Mouse (Mus musculus): ENCODE measurements around the gene Cdc42bpa. TPM values are rescaled to one million over a fixed set of nuclear protein-coding genes. Genes with fewer than 3 reads are reported as not detected.
A peak's percentile ranks its signal among the peaks of the same experiment; 100 is the strongest.

Gene Cdc42bpa
- polyA plus RNA-seq, 2 experiments = 8.1 to 9.1 TPM

GRCm38 (mm10) chr1:180173017-180173416 is 212.7 kb downstream of the Cdc42bpa start:
- H3K4me1 ChIP-seq (replicated peaks; ENCODE audit: control insufficient read depth in 2 of 2, insufficient read depth in 2 of 2, low read length in 1 of 2) = no peaks in the 10 kb centered on the region
- no peak for ATAC-seq (ENCODE audit: insufficient read depth)
- H3K36me3 ChIP-seq (replicated peaks; ENCODE audit: control insufficient read depth, insufficient read depth, low read depth) = no peaks in the 10 kb centered on the region
- H3K4me3 ChIP-seq (ENCODE audit: insufficient read depth in 1 of 2, low read depth in 2 of 2, low read length in 2 of 2) = no peak overlapping the region
- no peak overlapping the region for H3K4me2 ChIP-seq (ENCODE audit: low read depth)
- no peaks in the 10 kb centered on the region for H3K9me3 ChIP-seq (ENCODE audit: control insufficient read depth, low read length)
- TF ChIP-seq CTCF (IDR thresholded peaks at IDR 0.05; ENCODE audit: low read depth) = no peak
- no peak for TF ChIP-seq EP300 (IDR thresholded peaks at IDR 0.05; ENCODE audit: low read depth)
- 64% methylated on average over 5 of the region's 5 CpGs for WGBS (ENCODE audit: insufficient replicate concordance)
- DNase-seq (ENCODE audit: low read depth in 3 of 3, low spot score in 3 of 3) = no peak
- no peak overlapping the region for H3K27ac ChIP-seq
- H3K27me3 ChIP-seq (ENCODE audit: control insufficient read depth, insufficient read depth, low read length) = no peaks in the 10 kb centered on the region
- no peak overlapping the region for H3K9ac ChIP-seq (replicated peaks)

- Histone ChIP-seq H3K27me3 (ENCODE audit: control insufficient read depth, insufficient read depth, low read length) (no peaks in the 10 kb centered on the region), H3K36me3 (replicated peaks; ENCODE audit: control insufficient read depth, insufficient read depth, low read depth) (no peaks in the 10 kb centered on the region), H3K4me1 (replicated peaks; ENCODE audit: control insufficient read depth in 2 of 2, insufficient read depth in 2 of 2, low read length in 1 of 2) (no peaks in the 10 kb centered on the region), H3K9ac (replicated peaks) (no peak overlapping the region), H3K27ac (no peak overlapping the region), H3K9me3 (ENCODE audit: control insufficient read depth, low read length) (no peaks in the 10 kb centered on the region), H3K4me2 (ENCODE audit: low read depth) (no peak overlapping the region), H3K4me3 (ENCODE audit: insufficient read depth in 1 of 2, low read depth in 2 of 2, low read length in 2 of 2) (no peak overlapping the region)
- TF ChIP-seq EP300 (IDR thresholded peaks at IDR 0.05; ENCODE audit: low read depth) (no peak), CTCF (IDR thresholded peaks at IDR 0.05; ENCODE audit: low read depth) (no peak)
- ATAC-seq (ENCODE audit: insufficient read depth) (no peak), DNase-seq (ENCODE audit: low read depth in 3 of 3, low spot score in 3 of 3) (no peak)
- WGBS (ENCODE audit: insufficient replicate concordance) = 59% methylated on average over 6 of the region's 6 CpGs
Measured at GRCm38 (mm10) chr1:180174718-180175117, 214.4 kb downstream of the Cdc42bpa start.

GRCm38 (mm10) chr1:180175167-180175566 is 214.9 kb downstream of the Cdc42bpa start:
- TF ChIP-seq EP300 (IDR thresholded peaks at IDR 0.05; ENCODE audit: low read depth) (no peak), CTCF (IDR thresholded peaks at IDR 0.05; ENCODE audit: low read depth) (peak; percentile 75)
- Histone ChIP-seq H3K36me3 (replicated peaks; ENCODE audit: control insufficient read depth, insufficient read depth, low read depth) (no peaks in the 10 kb centered on the region), H3K4me2 (ENCODE audit: low read depth) (no peak overlapping the region), H3K9me3 (ENCODE audit: control insufficient read depth, low read length) (no peaks in the 10 kb centered on the region), H3K27ac (no peak overlapping the region), H3K27me3 (ENCODE audit: control insufficient read depth, insufficient read depth, low read length) (no peaks in the 10 kb centered on the region), H3K4me3 (ENCODE audit: insufficient read depth in 1 of 2, low read depth in 2 of 2, low read length in 2 of 2) (no peak overlapping the region), H3K9ac (replicated peaks) (no peak overlapping the region), H3K4me1 (replicated peaks; ENCODE audit: control insufficient read depth in 2 of 2, insufficient read depth in 2 of 2, low read length in 1 of 2) (no peaks in the 10 kb centered on the region)
- no peak for ATAC-seq (ENCODE audit: insufficient read depth)
- peak in 1 of 3 experiments; percentile 27 for DNase-seq (ENCODE audit: low read depth in 3 of 3, low spot score in 3 of 3)
- WGBS (ENCODE audit: insufficient replicate concordance) = 34% methylated on average over 3 of the region's 3 CpGs

- Histone ChIP-seq H3K4me1 (replicated peaks; ENCODE audit: control insufficient read depth in 2 of 2, insufficient read depth in 2 of 2, low read length in 1 of 2) (no peaks in the 10 kb centered on the region), H3K4me2 (ENCODE audit: low read depth) (no peak overlapping the region), H3K4me3 (ENCODE audit: insufficient read depth in 1 of 2, low read depth in 2 of 2, low read length in 2 of 2) (no peak overlapping the region), H3K9ac (replicated peaks) (no peak overlapping the region), H3K9me3 (ENCODE audit: control insufficient read depth, low read length) (no peaks in the 10 kb centered on the region), H3K36me3 (replicated peaks; ENCODE audit: control insufficient read depth, insufficient read depth, low read depth) (no peaks in the 10 kb centered on the region), H3K27ac (no peak overlapping the region), H3K27me3 (ENCODE audit: control insufficient read depth, insufficient read depth, low read length) (no peaks in the 10 kb centered on the region)
- DNase-seq (ENCODE audit: low read depth in 3 of 3, low spot score in 3 of 3) (no peak), ATAC-seq (ENCODE audit: insufficient read depth) (no peak; the same call in 1 of the 2 replicates)
- 58% methylated on average over 8 of the region's 8 CpGs for WGBS (ENCODE audit: insufficient replicate concordance)
- no peak for TF ChIP-seq EP300 (IDR thresholded peaks at IDR 0.05; ENCODE audit: low read depth)
Measured at GRCm38 (mm10) chr1:180175635-180176034, 215.4 kb downstream of the Cdc42bpa start.

- TF ChIP-seq EP300 (IDR thresholded peaks at IDR 0.05; ENCODE audit: low read depth) = no peak
- TF ChIP-seq CTCF (IDR thresholded peaks at IDR 0.05; ENCODE audit: low read depth) = no peak
- H3K27me3 ChIP-seq (ENCODE audit: control insufficient read depth, insufficient read depth, low read length) = no peaks in the 10 kb centered on the region
- ATAC-seq (ENCODE audit: insufficient read depth) (no peak), DNase-seq (ENCODE audit: low read depth in 3 of 3, low spot score in 3 of 3) (no peak)
- H3K4me3 ChIP-seq (ENCODE audit: insufficient read depth in 1 of 2, low read depth in 2 of 2, low read length in 2 of 2) = no peak overlapping the region
- 20% methylated on average over 1 of the region's 1 CpGs for WGBS (ENCODE audit: insufficient replicate concordance)
- no peak overlapping the region for H3K9ac ChIP-seq (replicated peaks)
- no peaks in the 10 kb centered on the region for H3K36me3 ChIP-seq (replicated peaks; ENCODE audit: control insufficient read depth, insufficient read depth, low read depth)
- H3K4me2 ChIP-seq (ENCODE audit: low read depth) = no peak overlapping the region
- H3K27ac ChIP-seq = no peak overlapping the region
- H3K9me3 ChIP-seq (ENCODE audit: control insufficient read depth, low read length) = no peaks in the 10 kb centered on the region
- no peaks in the 10 kb centered on the region for H3K4me1 ChIP-seq (replicated peaks; ENCODE audit: control insufficient read depth in 2 of 2, insufficient read depth in 2 of 2, low read length in 1 of 2)
Measured at GRCm38 (mm10) chr1:180176784-180177183, 216.5 kb downstream of the Cdc42bpa start.
